In genomic region chr4:136134978-136135873, GRCm38 (mm10) we compare ENCODE assay signal across 7 mouse cellular contexts. TPM values are rescaled to one million over a fixed set of nuclear protein-coding genes. Genes with fewer than 3 reads are reported as not detected.
DNase-seq lines count a peak whose midpoint lies in the region; ATAC-seq and TF ChIP-seq lines count a peak whose summit lies in the region.

No protein-coding gene starts in this region.

- H3K4me2 ChIP-seq in embryonic facial prominence, embryonic 13.5 days, result peak overlapping the region; percentile 72
- H3K4me2 ChIP-seq in midbrain, embryonic 11.5 days, result peak overlapping the region; percentile 57

- TF ChIP-seq CTCF in testis, adult 2 months (IDR thresholded peaks at IDR 0.05; ENCODE audit: control insufficient read depth, insufficient read depth, insufficient replicate concordance, low read depth, low read length), result no peak

- no peaks in the 10 kb centered on the region for H3K36me3 ChIP-seq in testis, adult 2 months (ENCODE audit: control insufficient read depth, insufficient read depth, low read length)
- no peaks in the 10 kb centered on the region for H3K36me3 ChIP-seq in embryonic facial prominence, embryonic 13.5 days
- H3K36me3 ChIP-seq in midbrain, embryonic 11.5 days (ENCODE audit: control insufficient read depth, insufficient read depth, low read length), result no peaks in the 10 kb centered on the region

- DNase-seq in testis, postnatal 14 days (ENCODE audit: low spot score), result no peak
- peak; percentile 73 to 76 for DNase-seq in heart, postnatal 14 days
- peak; percentile 55 for DNase-seq in layer of hippocampus, adult 9-11 months
- DNase-seq in midbrain, embryonic 11.5 days (ENCODE audit: low spot score, missing footprints), result peak; percentile 99
- DNase-seq in yolk sac, embryonic 10.5 days (ENCODE audit: low spot score), result peak; percentile 49

- under 1% methylated on average over 50 of the region's 50 CpGs for WGBS in embryonic facial prominence, embryonic 13.5 days
- under 1% methylated on average over 50 of the region's 50 CpGs for WGBS in midbrain, embryonic 11.5 days

- peak overlapping the region; percentile 77 for H3K27ac ChIP-seq in testis, adult 2 months (ENCODE audit: control insufficient read depth, insufficient read depth, low read depth, low read length)
- H3K27ac ChIP-seq in embryonic facial prominence, embryonic 13.5 days, result peak overlapping the region; percentile 100
- peak overlapping the region; percentile 99 for H3K27ac ChIP-seq in midbrain, embryonic 11.5 days (ENCODE audit: low read depth, low read length)

- no peaks in the 10 kb centered on the region for H3K27me3 ChIP-seq in testis, adult 2 months (ENCODE audit: control insufficient read depth, insufficient read depth, low read length)
- H3K27me3 ChIP-seq in embryonic facial prominence, embryonic 13.5 days, result no peaks in the 10 kb centered on the region
- no peaks in the 10 kb centered on the region for H3K27me3 ChIP-seq in midbrain, embryonic 11.5 days (ENCODE audit: control insufficient read depth, insufficient read depth, low read length)

- peaks cover 12% of the 10 kb centered on the region for H3K4me1 ChIP-seq in testis, adult 2 months (ENCODE audit: control insufficient read depth, insufficient read depth, low read length)
- H3K4me1 ChIP-seq in embryonic facial prominence, embryonic 13.5 days, result peaks cover 67% of the 10 kb centered on the region
- peaks cover 48% of the 10 kb centered on the region for H3K4me1 ChIP-seq in midbrain, embryonic 11.5 days (ENCODE audit: control insufficient read depth, insufficient read depth, low read length)

- peak; percentile 76 for ATAC-seq in embryonic facial prominence, embryonic 13.5 days (ENCODE audit: insufficient number of reproducible peaks, insufficient read depth, low FRiP score, low TSS enrichment, low read depth)
- ATAC-seq in midbrain, embryonic 11.5 days (ENCODE audit: low FRiP score), result peak; percentile 84

- H3K9me3 ChIP-seq in embryonic facial prominence, embryonic 13.5 days, result no peaks in the 10 kb centered on the region
- H3K9me3 ChIP-seq in midbrain, embryonic 11.5 days (ENCODE audit: control insufficient read depth, low read length), result no peaks in the 10 kb centered on the region; the same call in 1 of the 2 replicates

- no peak for TF ChIP-seq POLR2A in testis, adult 2 months (IDR thresholded peaks at IDR 0.05; ENCODE audit: control insufficient read depth, low read depth, low read length)

- intact Hi-C loops in heart, postnatal 14 days (cut with DNase I), result no loop called here

- H3K4me3 ChIP-seq in testis, adult 2 months (ENCODE audit: control insufficient read depth, low read depth, low read length), result peak overlapping the region; percentile 36
- H3K4me3 ChIP-seq in embryonic facial prominence, embryonic 13.5 days, result peak overlapping the region; percentile 44
- peak overlapping the region; percentile 34 for H3K4me3 ChIP-seq in midbrain, embryonic 11.5 days (ENCODE audit: low read depth, low read length)

- peak overlapping the region; percentile 78 for H3K9ac ChIP-seq in embryonic facial prominence, embryonic 13.5 days
- peak overlapping the region; percentile 83 for H3K9ac ChIP-seq in midbrain, embryonic 11.5 days (ENCODE audit: low read length)

RNA-seq across cellular contexts. Expression of gene Id3, which starts 8.1 kb away (rescaled TPM):
- 8.0 and 16.8 TPM in 2 replicates for polyA plus RNA-seq in testis, adult 2 months (2012; rRNA removed)
- polyA plus RNA-seq in embryonic facial prominence, embryonic 13.5 days (2015; fragmentation: Nextera tagmentation; extraction: Ambion mirVana), result 540 and 613 TPM in 2 replicates
- 10 to 100 TPM; 85.4 to 93.7 TPM for total RNA-seq in heart, postnatal 14 days (2021)
- polyA plus RNA-seq in midbrain, embryonic 11.5 days (2014; fragmentation: Nextera tagmentation; extraction: Ambion mirVana), result 500 and 543 TPM in 2 replicates

RNA-seq across cellular contexts. Expression of gene E2f2, which starts 37.0 kb away (rescaled TPM):
- polyA plus RNA-seq in testis, adult 2 months (2012; rRNA removed), result 0.58 and 1.0 TPM in 2 replicates
- polyA plus RNA-seq in embryonic facial prominence, embryonic 13.5 days (2015; fragmentation: Nextera tagmentation; extraction: Ambion mirVana), result 6.4 and 7.1 TPM in 2 replicates
- total RNA-seq in heart, postnatal 14 days (2021), result 10 to 100 TPM in 1 of 2 experiments, 1 to 10 TPM in 1; 9.4 to 10.4 TPM
- polyA plus RNA-seq in midbrain, embryonic 11.5 days (2014; fragmentation: Nextera tagmentation; extraction: Ambion mirVana), result 6.8 and 8.0 TPM in 2 replicates

Comparison
In these comparisons a context has a peak if more than half of its experiments do, and no peak if none do; other contexts are left out.
1. RNA of gene Id3, which starts 8.1 kb away (polyA plus RNA-seq): 540 to 613 TPM in embryonic facial prominence, embryonic 13.5 days and 500 to 543 TPM in midbrain, embryonic 11.5 days; 8.0 to 16.8 TPM in testis, adult 2 months; every median in the first group is over 10 times any median in the second.
2. Peak in every context shown above with its lines, with median percentiles within 50 percentile points of each other: H3K27ac ChIP-seq and H3K4me3 ChIP-seq.